In genomic region chr16:54857369-54857768, GRCm38 (mm10) we compare ENCODE assay signal across 18 mouse cellular contexts.
A peak's percentile ranks its signal among the peaks of the same experiment; 100 is the strongest.
DNase-seq lines count a peak whose midpoint lies in the region; ATAC-seq and TF ChIP-seq lines count a peak whose summit lies in the region.
"Had no signal": no experiment of that assay in that cellular context is flagged by ENCODE, and none has a peak within 500 bp of the region (broad histone marks: within the 10 kb centered on the region; RNA-seq: fewer than 3 reads in every experiment).

No protein-coding gene starts in this region.

- 0 out of 2 replicates have a peak, but pooled peaks have one; percentile 42 for ATAC-seq in neural tube, embryonic 11.5 days (ENCODE audit: insufficient read depth, low FRiP score, low TSS enrichment)
- ATAC-seq in erythroblast, adult 5-6 weeks (replicated peaks; ENCODE audit: low FRiP score, poor library complexity, severe bottlenecking), result no peak
- ATAC-seq in liver, postnatal 0 days, result no peak
- ATAC-seq: activated CD4-positive, CD25-positive, alpha-beta regulatory T cell, adult 4 months; inflammation-experienced regulatory T-cells, adult 6 months had no signal

- H3K4me1 ChIP-seq in neural tube, embryonic 11.5 days (ENCODE audit: control insufficient read depth, insufficient read depth, low read length), result no peaks in the 10 kb centered on the region
- no peaks in the 10 kb centered on the region for H3K4me1 ChIP-seq in liver, postnatal 0 days (ENCODE audit: insufficient read depth)
- H3K4me1 ChIP-seq: heart, embryonic 12.5 days; kidney, embryonic 15.5 days; limb, embryonic 15.5 days; lung, embryonic 15.5 days had no signal

- no peak for TF ChIP-seq CTCF in liver, postnatal 0 days (IDR thresholded peaks at IDR 0.05; ENCODE audit: low read depth)

- no peak for TF ChIP-seq EP300 in liver, postnatal 0 days (IDR thresholded peaks at IDR 0.05; ENCODE audit: low read depth)

- no peak overlapping the region for H3K4me3 ChIP-seq in neural tube, embryonic 11.5 days (ENCODE audit: low read depth, low read length)
- H3K4me3 ChIP-seq in liver, postnatal 0 days (ENCODE audit: low read depth, low read length), result no peak overlapping the region
- H3K4me3 ChIP-seq: heart, embryonic 12.5 days; kidney, embryonic 15.5 days; limb, embryonic 15.5 days; lung, embryonic 15.5 days had no signal

- H3K36me3 ChIP-seq in neural tube, embryonic 11.5 days (ENCODE audit: control insufficient read depth, insufficient read depth, low read length), result no peaks in the 10 kb centered on the region
- H3K36me3 ChIP-seq in liver, postnatal 0 days (replicated peaks; ENCODE audit: insufficient read depth, low read length), result no peaks in the 10 kb centered on the region
- H3K36me3 ChIP-seq: heart, embryonic 12.5 days; kidney, embryonic 15.5 days; limb, embryonic 15.5 days; lung, embryonic 15.5 days had no signal

- no peak overlapping the region for H3K27ac ChIP-seq in neural tube, embryonic 11.5 days (ENCODE audit: low read depth, low read length)
- no peak overlapping the region for H3K27ac ChIP-seq in liver, postnatal 0 days (ENCODE audit: low read depth)
- H3K27ac ChIP-seq: kidney, embryonic 15.5 days; limb, embryonic 15.5 days; lung, embryonic 15.5 days had no signal

- H3K27me3 ChIP-seq in neural tube, embryonic 11.5 days (ENCODE audit: control insufficient read depth, insufficient read depth, low read length), result no peaks in the 10 kb centered on the region
- H3K27me3 ChIP-seq in liver, postnatal 0 days (ENCODE audit: insufficient read depth, low read length), result no peaks in the 10 kb centered on the region
- H3K27me3 ChIP-seq: heart, embryonic 12.5 days; kidney, embryonic 15.5 days; limb, embryonic 15.5 days; lung, embryonic 15.5 days had no signal

- peak; percentile 37 for DNase-seq in embryo, embryonic 10.5 days (ENCODE audit: low spot score)
- DNase-seq in embryo, embryonic 10 days (ENCODE audit: low spot score), result no peak
- DNase-seq in neural tube, embryonic 11.5 days (ENCODE audit: low spot score), result no peak
- DNase-seq in neural tube, embryonic 10.5 days (ENCODE audit: extremely low spot score, low spot score), result no peak
- peak; percentile 27 for DNase-seq in forelimb bud, embryonic 11.5 days (ENCODE audit: low read depth, low spot score)
- no peak for DNase-seq in liver
- DNase-seq in liver, postnatal 0 days, result no peak
- DNase-seq: adrenal gland, postnatal 25 days; cerebellum, postnatal 14 days; heart, postnatal 36 days; right cerebral cortex, postnatal 4 days had no signal

- no peak overlapping the region for H3K9ac ChIP-seq in neural tube, embryonic 11.5 days (ENCODE audit: low read length)
- no peak overlapping the region for H3K9ac ChIP-seq in liver, postnatal 0 days (replicated peaks)
- H3K9ac ChIP-seq: heart, embryonic 12.5 days; kidney, embryonic 15.5 days; limb, embryonic 15.5 days; lung, embryonic 15.5 days had no signal

- no peaks in the 10 kb centered on the region for H3K9me3 ChIP-seq in neural tube, embryonic 11.5 days (ENCODE audit: control insufficient read depth, low read length)
- H3K9me3 ChIP-seq in liver, postnatal 0 days (ENCODE audit: low read length), result no peaks in the 10 kb centered on the region
- H3K9me3 ChIP-seq: heart, embryonic 12.5 days; kidney, embryonic 15.5 days; limb, embryonic 15.5 days; lung, embryonic 15.5 days had no signal

- no peak overlapping the region for H3K4me2 ChIP-seq in neural tube, embryonic 11.5 days (ENCODE audit: low read depth)
- H3K4me2 ChIP-seq in liver, postnatal 0 days (ENCODE audit: low read depth, low read length), result no peak overlapping the region
- H3K4me2 ChIP-seq: heart, embryonic 12.5 days; kidney, embryonic 15.5 days; limb, embryonic 15.5 days; lung, embryonic 15.5 days had no signal

Comparison
In these comparisons a context has a peak if more than half of its experiments do, and no peak if none do; other contexts are left out.
1. DNase-seq: peak in embryo, embryonic 10.5 days (single experiment) and forelimb bud, embryonic 11.5 days (single experiment); none in embryo, embryonic 10 days (single experiment), neural tube, embryonic 11.5 days (single experiment), neural tube, embryonic 10.5 days (single experiment), liver (single experiment) and liver, postnatal 0 days (single experiment).